Mouse (Mus musculus): ENCODE data around the gene Thra.

Thra gene

GRCm38 (mm10) chr11:98744456-98745019 is 4.1 kb downstream of the Thra start:
- DNase-seq (ENCODE audit: low read depth, low spot score): no peak

- no peak for DNase-seq (ENCODE audit: low read depth, low spot score)
Measured at GRCm38 (mm10) chr11:98745932-98746853, 5.8 kb downstream of the Thra start.

- DNase-seq (ENCODE audit: low read depth, low spot score): no peak
Measured at GRCm38 (mm10) chr11:98746855-98747693, 6.6 kb downstream of the Thra start.

GRCm38 (mm10) chr11:98747804-98748505 is 7.5 kb downstream of the Thra start:
- no peak for DNase-seq (ENCODE audit: low read depth, low spot score)

DNA sequence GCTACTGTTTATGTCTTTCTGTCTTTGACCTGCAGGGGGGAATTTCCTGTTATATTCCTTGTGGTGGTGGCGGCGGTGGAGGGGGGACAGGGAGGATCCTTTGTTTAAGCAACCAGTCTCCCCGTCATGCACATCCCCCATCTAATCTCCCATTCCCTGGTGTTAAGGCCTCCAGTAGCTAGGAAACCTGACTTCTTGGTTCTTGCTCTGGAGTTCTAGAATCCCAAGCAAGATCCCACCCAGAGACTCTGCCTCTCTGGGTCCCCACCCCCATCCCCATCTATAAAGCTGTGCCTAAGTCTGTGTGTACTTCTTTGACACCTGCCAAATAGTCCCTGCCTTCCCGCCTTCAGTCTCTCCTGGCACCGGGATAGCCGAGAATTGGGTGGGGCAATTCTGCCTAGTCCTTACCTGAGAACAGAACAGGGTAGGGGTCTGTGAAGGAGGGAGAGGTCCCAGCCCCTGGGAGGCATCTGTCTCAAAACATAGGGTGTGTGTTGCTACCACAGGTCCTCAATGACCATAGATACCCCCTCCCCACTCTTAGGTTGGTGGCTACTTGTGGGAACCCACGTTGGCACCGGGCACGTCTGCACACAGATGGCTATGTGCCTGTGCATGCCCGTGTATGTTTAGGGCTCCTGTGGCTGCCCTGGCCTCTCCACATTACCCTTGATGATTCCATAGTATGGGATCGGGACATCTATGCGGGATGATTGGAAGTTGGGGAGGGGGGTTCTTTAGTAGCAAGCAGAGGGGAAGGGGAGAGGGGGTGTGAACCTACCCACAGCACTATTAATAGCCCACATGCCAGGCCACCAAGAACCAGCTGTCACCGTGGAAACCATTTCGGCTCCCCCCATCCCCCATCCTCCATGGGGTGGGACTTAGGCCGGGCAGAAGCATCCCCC is 8.3 kb downstream of the Thra start:
- no peak for DNase-seq (ENCODE audit: low read depth, low spot score)

GRCm38 (mm10) chr11:98749716-98750115 is 9.3 kb downstream of the Thra start:
- DNase-seq (ENCODE audit: low read depth, low spot score): no peak

- DNase-seq (ENCODE audit: low read depth, low spot score): no peak
Measured at GRCm38 (mm10) chr11:98750351-98751201, 10.1 kb downstream of the Thra start.

- DNase-seq (ENCODE audit: low read depth, low spot score): no peak
Measured at GRCm38 (mm10) chr11:98751221-98751782, 10.9 kb downstream of the Thra start.

DNA sequence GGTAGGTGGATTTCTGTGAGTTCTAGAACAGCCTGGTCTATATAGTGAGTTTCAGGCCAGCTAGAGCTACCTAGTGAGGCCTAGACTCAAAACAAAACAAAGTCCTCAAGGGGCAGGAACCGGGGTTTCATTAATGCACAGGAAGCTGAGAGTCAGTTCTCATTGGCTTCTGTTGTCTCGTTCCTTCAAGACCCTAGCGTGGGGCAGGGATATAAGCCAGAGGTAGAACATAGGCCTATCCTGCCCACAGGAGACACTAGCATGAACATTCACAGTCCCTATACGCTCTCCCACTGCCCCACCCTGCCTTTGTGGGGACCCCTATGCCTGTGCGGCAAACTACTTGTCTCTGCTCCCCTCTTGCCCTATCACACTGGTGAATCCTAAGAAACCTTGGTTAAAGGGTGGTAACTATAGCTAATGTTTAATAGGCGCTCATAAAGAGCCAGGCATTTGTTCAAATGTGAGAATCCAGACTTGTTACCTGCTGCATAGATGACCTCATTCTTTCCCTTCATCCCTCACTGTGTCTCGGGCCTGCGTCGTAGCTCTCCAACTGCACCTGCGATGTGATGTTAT is 12.2 kb downstream of the Thra start:
- DNase-seq (ENCODE audit: low read depth, low spot score): no peak

- no peak for DNase-seq (ENCODE audit: low read depth, low spot score)
Measured at GRCm38 (mm10) chr11:98753264-98753663, 12.8 kb downstream of the Thra start.

- no peak for DNase-seq (ENCODE audit: low read depth, low spot score)
Measured at GRCm38 (mm10) chr11:98754151-98754620, 13.7 kb downstream of the Thra start.

- no peak for DNase-seq (ENCODE audit: low read depth, low spot score)
Measured at GRCm38 (mm10) chr11:98754621-98755181, 14.3 kb downstream of the Thra start.

DNA sequence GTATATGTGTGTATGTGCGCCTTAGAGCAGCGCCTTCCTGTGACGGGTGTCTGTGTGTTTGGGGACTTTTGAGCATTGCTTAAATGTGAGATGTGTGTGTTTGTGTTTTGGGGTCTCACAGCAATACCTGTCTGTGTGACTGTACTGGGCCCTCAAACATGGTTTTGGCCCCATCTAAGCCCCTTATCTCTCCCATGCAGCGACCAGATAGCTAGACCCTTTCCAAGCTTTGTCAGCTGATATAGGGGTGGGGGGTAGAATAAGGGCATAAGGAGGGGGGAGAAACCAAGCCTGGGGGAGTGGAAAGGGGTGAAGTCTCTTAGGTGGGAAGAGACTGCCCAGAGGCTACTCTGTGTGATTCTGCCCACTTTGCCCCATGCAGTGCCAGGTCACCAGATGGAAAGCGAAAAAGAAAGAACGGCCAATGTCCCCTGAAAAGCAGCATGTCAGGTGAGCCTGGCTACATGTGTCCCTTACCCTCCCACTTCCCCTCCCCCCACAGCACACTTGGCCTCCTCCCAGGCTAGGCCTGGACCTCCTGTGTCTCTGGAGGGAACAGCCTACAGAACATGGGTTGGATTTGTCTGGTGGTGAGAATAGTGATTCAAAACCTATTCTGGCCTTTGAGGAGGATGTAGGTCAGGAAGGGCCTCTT is 15.4 kb downstream of the Thra start:
- no peak for DNase-seq (ENCODE audit: low read depth, low spot score)

DNA sequence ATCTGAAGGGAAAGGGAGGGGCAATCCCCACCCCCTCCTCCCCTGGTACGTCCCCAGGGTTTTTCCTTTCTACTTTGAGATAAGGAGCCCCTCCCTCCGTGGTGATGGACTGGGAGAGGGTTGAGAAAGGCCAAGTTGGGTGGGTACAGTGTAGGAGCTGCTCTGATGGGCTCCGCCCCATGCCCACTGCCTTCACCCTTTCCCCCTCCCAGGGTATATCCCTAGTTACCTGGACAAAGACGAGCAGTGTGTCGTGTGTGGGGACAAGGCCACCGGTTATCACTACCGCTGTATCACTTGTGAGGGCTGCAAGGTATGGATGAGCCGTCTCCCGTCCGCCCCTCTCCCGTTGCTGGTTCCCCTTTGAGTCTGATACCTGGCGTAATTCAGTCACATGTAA is 16.3 kb downstream of the Thra start:
- no peak for DNase-seq (ENCODE audit: low read depth, low spot score)

GRCm38 (mm10) chr11:98761939-98762338 is 21.5 kb downstream of the Thra start:
- DNase-seq (ENCODE audit: low read depth, low spot score): no peak

GRCm38 (mm10) chr11:98762756-98763501 is 22.5 kb downstream of the Thra start:
- DNase-seq (ENCODE audit: low read depth, low spot score): no peak

DNA sequence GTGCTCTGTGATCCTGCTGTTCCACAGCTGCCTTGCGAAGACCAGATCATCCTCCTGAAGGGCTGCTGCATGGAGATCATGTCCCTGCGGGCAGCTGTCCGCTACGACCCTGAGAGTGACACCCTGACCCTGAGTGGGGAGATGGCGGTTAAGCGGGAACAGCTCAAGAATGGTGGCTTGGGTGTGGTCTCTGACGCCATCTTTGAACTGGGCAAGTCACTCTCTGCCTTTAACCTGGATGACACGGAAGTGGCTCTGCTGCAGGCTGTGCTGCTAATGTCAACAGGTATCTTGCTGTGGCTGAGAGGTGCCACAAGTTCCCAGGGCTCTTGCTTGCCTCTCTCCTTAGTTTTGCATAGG is 23.0 kb downstream of the Thra start:
- DNase-seq (ENCODE audit: low read depth, low spot score): no peak
